Mouse (Mus musculus) induced T-regulatory cell, adult 2 months (primary cell): ENCODE results near the gene T2.

Experiments
- DNase-seq: peaks from one replicate; pipeline ENCODE4 v3.0.0-alpha.2; 2012; ENCODE audit warnings: low read depth

Gene T2

GRCm38 (mm10) chr17:8416865-8417264 is 61.1 kb downstream of the T2 start:
- DNase-seq, result no peak

DNA sequence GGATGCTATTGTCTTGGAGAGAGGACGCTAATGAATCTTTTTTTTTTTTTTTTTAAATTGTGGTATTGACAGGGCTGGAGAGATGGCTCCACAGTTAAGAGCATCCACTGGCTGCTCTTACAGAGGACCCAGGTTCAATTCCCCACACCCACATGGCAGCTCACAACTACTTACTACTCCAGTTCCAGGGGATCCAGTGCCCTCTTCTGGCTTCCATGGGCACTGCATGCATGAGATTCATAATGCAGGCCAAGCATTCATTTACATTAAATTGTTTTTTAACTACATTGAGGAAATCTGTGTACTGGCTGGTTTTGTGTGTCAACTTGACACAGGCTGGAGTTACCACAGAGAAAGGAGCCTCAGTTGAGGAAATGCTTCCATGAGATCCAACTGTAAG is 64.9 kb downstream of the T2 start:
- peak; percentile 43 for DNase-seq

DNA sequence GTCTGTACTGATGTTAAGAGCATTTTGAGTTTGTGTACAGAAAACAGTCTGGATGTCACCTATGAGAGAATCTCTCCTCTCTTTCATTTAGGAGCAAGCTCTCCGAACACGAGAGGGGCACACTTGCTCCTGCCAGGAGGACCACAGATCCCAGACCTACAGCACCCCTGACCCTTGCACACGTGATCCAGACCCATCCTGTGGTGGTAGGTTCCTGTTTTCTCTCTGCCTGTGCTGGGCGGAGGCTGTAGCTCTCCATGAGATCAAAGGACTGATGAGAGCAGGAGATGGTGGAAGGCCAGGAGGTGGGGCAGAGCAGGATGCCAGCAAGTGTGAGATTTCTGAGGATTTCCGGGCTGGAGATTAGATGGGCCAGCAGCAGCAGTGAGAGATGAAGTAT is 65.7 kb downstream of the T2 start:
- DNase-seq, result peak; percentile 12

- peak; percentile 65 for DNase-seq
Observed at GRCm38 (mm10) chr17:8423283-8423682, 67.5 kb downstream of the T2 start.

GRCm38 (mm10) chr17:8429436-8429835 is 73.6 kb downstream of the T2 start:
- DNase-seq, result no peak

DNA sequence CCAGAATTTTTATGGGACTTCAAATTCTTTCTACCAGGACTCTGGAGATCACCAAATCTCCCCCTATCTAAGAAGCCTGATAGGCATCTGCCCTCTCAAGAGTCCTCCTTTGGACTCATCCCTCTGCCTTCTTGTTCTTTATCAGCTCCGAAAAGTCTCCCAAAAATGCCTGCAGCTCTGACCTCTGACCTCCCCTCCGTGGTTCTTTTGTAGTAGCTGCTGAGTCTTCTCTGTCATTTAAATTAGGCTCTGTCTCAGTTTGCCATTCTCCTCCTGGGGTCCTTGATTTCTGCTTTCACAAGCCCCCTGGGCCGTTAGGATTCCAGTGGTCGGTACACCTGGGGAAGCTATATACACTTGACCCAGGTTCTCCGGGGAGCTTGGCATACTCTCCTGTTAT is 74.1 kb downstream of the T2 start:
- no peak for DNase-seq

DNA sequence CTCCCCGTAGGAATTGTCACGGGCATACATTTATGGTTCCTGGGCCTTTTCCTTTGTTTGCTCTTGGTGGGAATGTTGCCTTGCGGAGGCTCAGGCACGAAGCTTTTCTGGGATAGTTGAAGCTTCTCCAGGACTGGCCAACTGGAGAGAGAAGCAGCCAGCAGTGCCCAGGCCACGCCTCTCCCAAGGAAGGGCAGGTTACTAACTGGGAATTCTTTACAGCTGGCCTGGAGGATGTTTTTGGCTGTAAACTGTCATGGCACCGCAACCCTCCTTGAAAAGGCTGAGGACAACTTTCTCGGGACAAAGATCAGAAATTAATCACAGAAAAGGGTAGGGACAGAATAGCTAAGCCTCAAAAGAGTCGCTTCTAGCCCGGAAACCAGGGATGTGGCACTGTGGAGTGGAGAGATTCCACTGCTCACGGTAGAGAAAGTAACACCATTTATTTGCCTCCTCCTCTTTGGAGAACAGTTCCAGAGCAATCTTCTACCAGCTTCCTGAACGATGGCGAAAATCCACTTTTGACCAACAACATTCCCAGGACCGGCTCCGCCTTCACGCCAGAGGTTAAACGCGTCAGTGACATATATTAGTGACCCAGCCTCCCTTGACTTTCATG is 76.5 kb downstream of the T2 start:
- no peak for DNase-seq

- DNase-seq, result no peak
Observed at GRCm38 (mm10) chr17:8433121-8433977, 77.6 kb downstream of the T2 start.

- no peak for DNase-seq
Observed at GRCm38 (mm10) chr17:8433978-8434960, 78.5 kb downstream of the T2 start, which contains the start of gene T. Gene T (plus strand): TSS chr17:8434423.

- no peak for DNase-seq
Observed at GRCm38 (mm10) chr17:8436184-8436583, 80.4 kb downstream of the T2 start.

DNA sequence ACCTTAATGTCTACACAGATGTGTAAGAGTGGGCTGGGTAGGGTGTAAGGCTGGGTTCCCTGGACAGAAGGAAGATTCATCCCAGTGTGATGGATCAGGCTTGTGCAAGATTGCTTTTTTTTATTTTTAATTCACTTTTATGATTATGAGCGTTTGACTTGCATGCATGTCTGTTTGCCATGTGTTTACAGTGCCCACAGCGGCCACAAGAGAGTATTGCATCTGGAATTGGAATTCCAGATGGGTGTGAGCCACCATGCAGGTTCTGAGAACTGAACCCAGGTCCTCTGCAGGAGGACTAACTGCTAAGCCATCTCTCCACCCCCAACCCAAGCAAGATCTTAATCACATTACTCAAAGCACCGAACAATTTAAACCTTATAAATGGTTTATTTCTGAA is 88.3 kb downstream of the T2 start:
- no peak for DNase-seq

DNA sequence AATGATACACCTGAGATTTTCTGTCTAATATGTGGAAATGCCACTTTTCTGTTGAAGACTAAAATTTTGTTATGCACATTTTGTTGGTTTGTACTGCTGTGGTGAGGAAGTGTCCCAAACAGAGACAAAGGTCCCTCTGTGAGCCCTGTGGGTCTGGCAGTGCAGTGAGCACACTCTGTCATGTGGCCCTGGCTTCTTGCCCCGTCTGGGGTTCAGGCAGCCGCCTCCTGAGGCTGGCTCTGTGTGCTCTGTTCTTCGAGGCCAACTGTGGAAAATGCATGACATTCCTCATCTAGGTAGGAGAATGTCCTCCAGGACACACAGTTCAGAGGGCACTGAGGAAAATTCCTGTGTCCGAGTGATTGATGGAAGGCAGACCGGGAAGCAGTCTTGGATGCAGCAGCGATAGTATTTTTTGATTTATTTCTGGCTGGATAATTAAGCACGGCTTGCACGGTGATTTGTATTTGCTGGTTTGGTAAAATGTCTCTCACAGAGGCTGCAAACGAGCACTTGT is 91.9 kb downstream of the T2 start:
- DNase-seq, result no peak

- no peak for DNase-seq
Observed at GRCm38 (mm10) chr17:8448324-8448723, 92.5 kb downstream of the T2 start.

- no peak for DNase-seq
Observed at GRCm38 (mm10) chr17:8455196-8455595, 99.4 kb downstream of the T2 start.

- no peak for DNase-seq
Observed at GRCm38 (mm10) chr17:8455601-8456000, 99.8 kb downstream of the T2 start.

DNA sequence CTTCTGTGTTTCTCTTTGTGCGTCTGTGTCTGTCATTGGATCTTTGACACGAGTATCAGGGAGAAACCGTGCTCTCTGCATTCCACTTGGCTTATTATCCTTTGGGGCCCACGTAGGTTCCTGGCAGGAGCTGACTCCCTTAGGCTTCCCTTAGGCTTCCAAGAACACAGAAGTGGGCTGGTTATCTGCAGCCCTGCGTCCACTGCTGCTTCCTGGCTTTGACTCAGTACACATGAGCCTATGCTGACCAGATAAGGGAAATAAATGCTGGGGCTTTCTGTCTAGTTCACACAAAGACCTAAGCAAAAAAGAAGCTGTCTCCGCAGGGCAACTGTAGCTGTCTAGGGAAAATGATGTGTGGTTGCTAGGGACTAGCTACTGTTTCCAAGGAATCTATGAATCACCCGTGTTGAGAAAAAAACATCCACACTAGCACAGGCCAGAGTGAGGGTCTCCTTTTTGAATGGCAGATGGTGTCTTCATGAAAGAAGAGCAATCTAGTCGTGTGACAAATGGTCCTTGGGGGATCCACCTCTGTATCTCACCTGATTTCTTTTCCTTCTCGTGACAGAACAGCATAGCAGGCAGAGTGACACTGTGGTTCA is 101.2 kb downstream of the T2 start:
- no peak for DNase-seq

- DNase-seq, result peak; percentile 56
Observed at GRCm38 (mm10) chr17:8461568-8461967, 105.8 kb downstream of the T2 start.

GRCm38 (mm10) chr17:8463482-8464128 is 107.8 kb downstream of the T2 start:
- peak; percentile 78 for DNase-seq

DNA sequence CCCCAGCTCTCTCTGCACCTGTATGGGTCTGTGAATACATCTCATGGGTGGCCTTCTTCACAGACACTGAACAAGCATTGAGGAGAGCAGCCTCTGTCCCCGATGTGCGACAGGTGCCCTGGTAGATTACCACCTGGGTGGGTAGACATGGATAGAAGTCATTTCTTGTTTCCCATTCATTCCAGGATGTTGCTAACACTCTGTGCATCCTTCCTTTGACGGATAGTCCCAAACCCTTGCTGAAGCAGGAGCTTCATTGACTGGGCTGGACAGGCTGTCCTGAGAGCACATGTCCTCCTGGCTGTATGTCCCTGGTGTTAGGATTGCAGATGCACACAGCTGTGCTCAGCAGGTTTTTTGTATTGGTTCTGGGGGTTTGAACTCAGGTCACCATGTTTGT is 112.0 kb downstream of the T2 start:
- DNase-seq, result no peak

DNA sequence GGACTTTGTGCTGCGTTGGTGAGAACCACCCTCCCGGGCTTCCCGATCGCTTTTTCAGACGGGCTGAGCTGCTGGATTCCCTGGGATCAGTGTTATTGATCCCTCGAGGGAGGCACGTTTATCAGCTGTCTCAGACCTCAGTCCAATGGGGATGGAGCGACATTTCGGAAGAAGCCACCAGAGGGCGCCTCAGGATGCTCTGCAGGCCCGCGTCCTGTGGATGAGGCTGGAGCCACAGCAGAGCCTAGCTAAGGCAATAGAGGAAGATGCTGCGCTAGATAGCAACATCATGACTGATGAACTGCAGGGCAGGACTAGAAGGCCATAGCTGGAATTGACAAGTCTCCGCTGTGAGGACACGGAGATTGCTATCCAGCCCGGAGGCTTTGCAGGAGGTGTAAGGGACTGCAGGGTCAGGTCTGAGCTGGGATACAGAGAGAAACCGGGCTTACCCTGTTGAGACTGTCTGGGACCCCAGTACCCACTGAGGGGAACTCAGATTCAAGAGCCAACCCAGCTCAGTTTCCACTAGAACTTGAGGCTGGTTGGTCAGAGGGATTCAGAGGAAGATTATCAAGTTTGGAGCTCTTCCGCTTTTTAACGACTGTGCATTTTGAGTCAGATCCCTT is 113.0 kb downstream of the T2 start:
- DNase-seq, result peak; percentile 75
